Mouse (Mus musculus) retina, postnatal 1 day (tissue): ENCODE results near the gene Hadh.

Experiments
- DNase-seq: peaks from one replicate; pipeline ENCODE4 v3.0.0-alpha.2; 2012

Gene Hadh

GRCm38 (mm10) chr3:131271559-131272373 lies at the start of gene Hadh:
Hadh (minus strand) TSS chr3:131272101.
- peak; percentile 92 for DNase-seq

DNA sequence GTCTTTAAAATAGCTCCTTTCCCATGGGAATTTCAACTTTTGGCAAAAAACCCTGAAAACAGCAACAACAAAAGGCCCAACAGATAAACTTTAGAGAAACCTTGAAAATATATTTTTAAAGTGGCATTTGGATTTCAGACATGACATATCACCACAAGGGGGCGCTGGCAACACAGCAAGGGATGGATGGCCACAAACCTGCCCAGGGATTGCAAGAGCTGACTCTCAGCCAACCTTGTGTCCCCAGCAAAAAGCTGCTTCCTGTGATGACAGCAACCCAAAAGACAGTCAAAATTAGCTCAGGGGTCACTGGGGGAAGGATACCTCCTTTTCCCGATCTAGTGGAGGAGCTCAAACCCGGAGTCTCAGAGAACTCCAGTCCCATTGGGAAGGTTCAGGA lies 48.3 kb upstream of the Hadh start:
- peak; percentile 85 for DNase-seq

DNA sequence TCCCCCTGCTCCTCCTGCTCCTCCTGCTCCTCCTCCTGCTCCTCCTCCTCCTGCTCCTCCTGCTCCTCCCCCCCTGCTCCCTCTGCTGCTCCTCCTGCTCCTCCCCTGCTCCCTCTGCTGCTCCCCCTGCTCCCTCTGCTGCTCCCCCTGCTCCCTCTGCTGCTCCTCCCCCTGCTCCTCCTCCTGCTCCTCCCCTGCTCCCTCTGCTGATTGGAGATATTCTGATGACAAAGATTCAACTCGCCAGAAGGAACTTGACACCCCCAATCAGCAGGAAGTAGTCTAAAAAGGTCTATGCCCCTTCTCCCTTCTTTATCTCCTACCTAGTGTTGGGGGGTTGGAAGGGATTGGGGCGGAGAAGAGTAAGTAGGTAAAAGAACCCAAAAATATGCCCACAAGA lies 46.3 kb upstream of the Hadh start:
- DNase-seq = peak; percentile 27

GRCm38 (mm10) chr3:131317126-131317525 lies 45.2 kb upstream of the Hadh start:
- no peak for DNase-seq

- peak; percentile 82 for DNase-seq
Measured at GRCm38 (mm10) chr3:131315957-131316510, 44.1 kb upstream of the Hadh start.

DNA sequence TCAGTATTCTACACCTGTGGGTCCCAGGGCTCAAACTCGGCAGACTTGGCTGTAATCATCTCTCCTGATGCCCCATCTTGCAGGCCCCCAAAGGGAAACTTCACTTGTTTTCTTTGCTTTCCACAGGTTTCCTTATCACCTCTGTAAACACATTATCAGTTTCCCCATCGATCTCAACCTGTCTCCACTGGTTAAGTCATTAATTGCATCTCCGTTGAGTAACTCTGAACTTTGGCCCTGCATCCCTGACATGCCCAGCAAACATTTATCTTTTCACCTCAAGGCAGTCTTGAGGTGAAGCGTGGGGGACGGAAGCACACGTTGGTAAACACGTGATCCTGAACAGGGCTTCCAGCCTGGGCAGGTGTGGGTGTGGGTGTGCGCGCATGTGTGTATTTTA lies 40.4 kb upstream of the Hadh start:
- DNase-seq = no peak

DNA sequence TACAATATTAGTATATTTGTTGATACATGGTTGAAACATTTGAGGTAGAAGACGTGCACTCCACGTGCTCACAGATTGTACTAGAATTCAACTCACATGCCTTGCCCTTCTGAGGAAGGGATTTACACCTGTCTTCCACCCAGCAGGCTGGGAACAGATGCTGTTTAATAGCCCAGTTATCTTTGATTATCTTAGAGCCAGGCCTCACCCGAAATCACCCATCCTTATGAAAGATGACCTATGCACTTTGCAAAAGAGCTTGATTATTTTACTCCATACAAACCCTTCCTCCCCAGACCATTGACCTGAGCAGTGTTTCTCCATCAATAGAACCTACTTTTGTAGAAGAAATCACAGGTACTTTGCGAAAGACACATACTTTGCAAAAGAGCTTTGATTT lies 38.7 kb upstream of the Hadh start:
- DNase-seq = no peak

DNA sequence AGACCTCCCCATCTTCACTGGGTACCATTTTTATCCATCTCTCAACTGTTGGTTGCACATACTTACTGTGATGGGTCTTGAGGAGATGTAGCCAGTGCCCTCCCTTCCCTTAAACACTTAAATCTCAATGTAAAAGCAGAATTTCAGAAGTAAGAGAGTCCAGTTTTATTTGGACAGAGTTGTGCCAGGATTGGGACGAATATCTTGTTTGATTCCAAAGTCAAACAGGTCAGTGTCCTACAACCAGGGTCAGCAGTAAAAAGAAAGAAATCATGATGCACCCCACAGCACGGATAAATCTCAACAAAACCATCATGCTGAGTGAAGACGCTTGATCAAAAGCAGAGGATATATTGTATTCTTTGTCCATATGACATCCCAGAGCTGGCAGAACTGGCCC lies 35.9 kb upstream of the Hadh start:
- no peak for DNase-seq

DNA sequence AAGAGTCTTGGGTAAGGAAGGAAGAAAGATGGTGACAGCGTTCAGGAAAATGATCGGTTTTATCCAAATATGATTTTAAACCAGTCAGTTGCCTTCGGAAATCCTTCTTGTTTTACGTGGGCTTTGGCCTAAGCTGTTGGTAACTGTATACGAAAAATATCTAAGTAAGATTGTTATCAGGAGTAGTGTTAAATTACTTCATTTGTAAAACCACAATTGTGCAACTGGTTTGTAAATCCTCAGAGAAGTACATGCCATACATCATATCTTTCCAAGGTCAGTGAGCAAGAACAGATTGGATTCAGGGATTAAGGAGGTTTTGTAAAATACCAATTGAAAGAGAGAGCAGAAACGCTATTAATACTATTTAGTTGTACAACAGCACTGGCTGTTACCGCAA lies 34.4 kb upstream of the Hadh start:
- DNase-seq = no peak

GRCm38 (mm10) chr3:131303320-131303714 lies 31.4 kb upstream of the Hadh start:
- no peak for DNase-seq

DNA sequence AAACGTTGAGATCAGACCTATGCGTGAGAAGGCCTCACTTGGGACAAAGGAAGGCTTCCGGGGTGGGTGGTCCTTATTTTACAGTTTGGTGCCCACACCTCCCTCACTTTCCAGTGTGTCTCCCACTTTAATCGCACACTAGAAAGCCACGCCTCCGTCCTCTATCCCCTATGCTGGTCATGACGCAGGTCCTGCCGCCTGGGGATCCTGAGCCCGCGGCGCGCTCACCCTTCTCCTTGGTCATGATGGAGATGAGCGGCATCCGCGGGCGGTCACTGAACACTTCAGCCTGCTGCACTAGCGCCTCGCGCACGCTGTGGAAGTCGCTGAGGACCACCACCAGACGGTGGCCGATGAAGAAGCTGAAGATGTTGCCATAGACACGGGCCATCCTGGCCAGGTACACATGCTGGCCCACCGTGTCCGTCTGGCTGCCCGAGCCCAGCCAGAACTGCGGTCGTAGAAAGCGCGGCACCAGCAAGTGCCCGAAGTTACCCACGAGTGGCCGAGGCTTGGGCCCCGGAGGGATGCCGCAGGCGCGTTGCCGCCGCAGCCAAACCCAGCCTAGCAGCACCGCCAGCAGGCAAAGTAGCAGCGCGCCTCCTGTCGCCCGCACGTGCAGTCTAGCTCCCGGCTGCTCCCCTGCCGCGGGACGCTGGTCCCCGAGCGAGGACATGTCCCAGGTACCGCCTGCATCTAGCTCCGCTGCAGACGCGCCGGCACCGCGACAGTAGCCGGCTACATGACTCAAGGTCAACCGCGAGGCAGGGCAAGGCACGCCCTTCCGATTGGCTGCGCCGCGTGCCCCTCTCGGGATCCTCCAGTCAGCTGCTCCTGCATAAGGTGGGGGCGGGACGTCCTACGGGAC lies 30.8 kb upstream of the Hadh start, which contains the start of gene Cyp2u1:
Cyp2u1 (minus strand) TSS at position 776 of the 868 bp plus-strand sequence.
- DNase-seq = peak; percentile 95

DNA sequence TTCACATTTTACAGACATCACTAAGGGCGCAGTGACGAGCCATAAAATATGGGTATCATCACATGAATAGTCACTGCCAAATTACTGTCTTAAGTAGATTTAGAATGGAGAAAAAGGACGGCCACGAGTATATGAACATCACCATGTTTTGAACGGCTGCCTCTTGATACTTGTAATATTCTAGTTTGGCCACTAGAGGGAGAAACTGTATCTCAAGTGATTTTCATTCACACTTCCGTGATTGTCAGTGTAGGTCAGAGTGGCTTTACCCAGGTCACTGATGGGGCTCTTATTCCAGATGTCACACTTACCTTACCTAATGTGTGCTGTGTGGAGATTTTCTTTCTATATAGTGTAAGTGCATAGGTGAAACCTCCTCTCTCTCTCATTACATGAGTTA lies 28.0 kb upstream of the Hadh start:
- peak; percentile 80 for DNase-seq

GRCm38 (mm10) chr3:131299078-131299477 lies 27.2 kb upstream of the Hadh start:
- DNase-seq = no peak

DNA sequence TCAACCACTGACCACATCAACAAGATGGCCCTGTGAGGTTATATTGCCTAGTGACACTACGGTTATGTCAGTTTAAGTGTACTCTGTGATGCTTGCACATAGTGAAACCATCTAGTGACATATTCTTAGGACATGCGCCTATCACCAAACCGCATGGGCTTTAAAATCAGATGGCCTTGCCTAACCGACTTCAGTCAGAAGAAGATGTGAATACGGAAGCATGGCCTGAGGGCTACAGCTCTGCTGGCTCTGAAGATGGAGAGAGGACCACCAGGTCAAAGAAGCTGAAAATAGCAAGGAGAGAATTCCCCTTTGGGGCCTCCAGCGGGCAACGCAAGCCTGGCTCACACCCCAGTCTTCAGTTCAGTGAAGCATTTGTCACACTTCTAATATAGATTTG lies 25.0 kb upstream of the Hadh start:
- no peak for DNase-seq

GRCm38 (mm10) chr3:131295513-131296200 lies 23.8 kb upstream of the Hadh start:
- no peak for DNase-seq

DNA sequence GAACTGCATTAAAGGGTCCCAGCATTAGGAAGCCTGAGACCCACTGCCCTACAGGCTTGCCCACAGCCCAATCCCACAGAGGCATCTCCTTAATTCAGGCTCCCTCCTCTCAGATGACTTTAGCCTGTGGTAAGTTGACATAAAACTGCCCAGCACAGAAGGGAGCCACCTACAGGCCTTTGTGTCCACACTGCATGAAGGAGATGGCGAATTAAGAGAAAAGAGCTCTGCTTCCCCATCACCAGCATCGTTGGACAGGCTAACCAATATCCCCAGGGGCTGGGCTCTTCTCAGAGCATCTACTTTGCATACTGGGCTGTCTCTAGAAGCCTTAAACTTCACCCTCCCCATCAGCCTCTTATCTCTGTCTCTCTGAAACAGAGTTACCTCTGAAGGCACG lies 22.6 kb upstream of the Hadh start:
- no peak for DNase-seq

DNA sequence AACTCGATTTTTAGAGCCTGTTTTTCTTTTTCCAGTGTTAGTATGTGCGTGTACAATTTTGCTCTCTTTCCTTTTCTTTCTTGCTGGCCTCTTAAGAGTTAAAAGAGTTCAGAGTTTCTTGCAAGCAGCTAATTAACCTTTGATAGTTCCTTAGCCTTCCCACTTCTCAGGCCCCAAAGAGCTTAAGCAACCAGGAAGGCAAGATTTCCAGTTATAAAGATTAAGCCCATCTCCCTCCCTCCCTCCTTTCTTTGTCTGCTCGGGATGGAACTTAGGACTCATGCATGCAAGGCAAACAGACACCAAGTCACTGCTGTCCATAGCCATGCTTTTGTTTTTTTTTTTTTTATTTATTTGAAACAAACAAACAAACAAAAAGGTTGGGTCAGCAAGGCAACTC lies 21.1 kb upstream of the Hadh start:
- DNase-seq = no peak

DNA sequence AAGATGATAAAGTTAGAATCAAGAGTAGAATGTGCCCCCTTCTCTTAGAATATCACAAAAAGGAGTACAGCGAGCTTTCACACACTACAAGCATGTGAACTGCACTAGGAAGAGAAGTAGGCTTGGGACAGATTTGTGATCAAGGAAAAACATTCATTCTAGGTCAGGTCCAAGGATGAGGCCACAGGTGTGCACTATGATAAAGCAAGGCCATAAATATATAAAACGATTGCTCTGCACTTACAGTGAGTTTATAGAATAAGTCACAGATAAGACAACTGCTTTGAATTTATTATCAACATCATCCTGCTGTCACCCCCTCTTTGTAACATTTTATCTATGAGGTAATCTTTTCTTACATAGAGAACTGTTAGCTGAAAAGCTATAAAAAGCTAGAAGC lies 20.4 kb upstream of the Hadh start:
- no peak for DNase-seq

DNA sequence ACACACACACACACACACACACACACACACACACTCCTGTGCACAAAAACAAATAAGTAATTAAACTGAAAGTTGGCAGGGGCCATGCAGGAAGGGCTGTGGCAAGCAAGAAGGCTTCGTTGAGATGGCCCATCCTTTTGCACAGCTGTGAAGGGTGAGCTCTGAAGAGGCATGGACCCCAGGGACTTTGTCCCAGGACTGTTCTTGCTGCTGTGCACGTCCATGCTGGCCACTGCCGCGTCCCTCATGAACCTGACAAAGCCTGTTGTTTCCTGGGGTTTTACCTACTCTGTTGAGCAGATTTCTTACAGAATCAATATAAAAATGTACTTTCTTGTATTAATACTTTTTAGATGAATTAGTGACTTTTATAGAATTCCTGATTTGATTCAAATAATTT lies 20.0 kb upstream of the Hadh start:
- no peak for DNase-seq

GRCm38 (mm10) chr3:131274151-131274550 lies 2.2 kb upstream of the Hadh start:
- DNase-seq = no peak

DNA sequence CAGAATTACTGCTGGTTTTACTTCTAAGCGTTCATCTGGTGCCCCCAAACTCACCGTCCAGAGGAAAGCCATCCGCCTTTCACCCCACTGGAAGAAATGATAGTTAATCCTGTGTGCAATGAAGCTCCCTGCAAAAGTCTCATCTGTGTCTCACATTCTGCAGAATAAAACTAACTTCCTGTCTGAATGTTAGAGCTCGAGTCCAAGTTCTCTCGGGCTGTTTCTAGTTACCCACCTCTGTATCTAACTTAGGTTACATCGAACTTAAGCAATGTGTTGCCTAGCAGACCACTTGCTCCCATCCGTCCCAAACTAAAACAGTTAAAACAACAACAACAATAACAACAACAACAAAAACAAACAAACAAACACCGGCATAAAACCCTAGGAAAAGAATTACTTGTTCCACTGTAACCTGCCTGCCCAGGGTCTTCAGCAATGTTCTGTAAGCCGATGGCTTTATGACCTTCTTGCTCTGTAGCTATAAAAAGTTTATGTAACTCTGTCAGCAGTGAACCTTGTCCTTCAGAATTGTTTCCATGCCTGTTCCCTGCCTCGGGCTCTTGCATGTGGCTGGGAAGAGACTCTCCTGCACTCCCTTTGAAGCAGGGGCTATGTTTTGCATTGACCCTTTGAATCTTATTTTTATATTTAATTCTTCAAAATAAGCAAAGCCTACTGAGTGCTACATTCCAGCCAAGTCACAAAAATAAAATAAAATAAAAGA lies 636 bp upstream of the Hadh start:
- DNase-seq = no peak

- peak; percentile 73 for DNase-seq
Measured at GRCm38 (mm10) chr3:131271157-131271556, 744 bp downstream of the Hadh start.
